Mouse (Mus musculus) cerebellum, adult 2 months (tissue): Measurements from ENCODE around the gene Ak2.

Source experiments
- CTCF ChIP-seq: fragments of 200-500 bp; IDR thresholded peaks from 2 replicates; pipeline ENCODE4 v1.5.1; 2011; ENCODE audit warnings: low read depth, mild to moderate bottlenecking, control low read depth, low read length, moderate library complexity, borderline replicate concordance; ENCODE audit not compliant: insufficient read depth
- POLR2A ChIP-seq: fragments of 200-500 bp; IDR thresholded peaks from 2 replicates; pipeline ENCODE4 v1.6.1; 2011; ENCODE audit warnings: low read length, control low read depth, borderline replicate concordance; ENCODE audit not compliant: insufficient read depth

GRCm38 (mm10) chr4:129025707-129026106 is 33.9 kb downstream of the Ak2 start:
- TF ChIP-seq CTCF, result no peak
- no peak for TF ChIP-seq POLR2A
